26 mouse cellular contexts compared by ENCODE assay signal in the genomic region with DNA sequence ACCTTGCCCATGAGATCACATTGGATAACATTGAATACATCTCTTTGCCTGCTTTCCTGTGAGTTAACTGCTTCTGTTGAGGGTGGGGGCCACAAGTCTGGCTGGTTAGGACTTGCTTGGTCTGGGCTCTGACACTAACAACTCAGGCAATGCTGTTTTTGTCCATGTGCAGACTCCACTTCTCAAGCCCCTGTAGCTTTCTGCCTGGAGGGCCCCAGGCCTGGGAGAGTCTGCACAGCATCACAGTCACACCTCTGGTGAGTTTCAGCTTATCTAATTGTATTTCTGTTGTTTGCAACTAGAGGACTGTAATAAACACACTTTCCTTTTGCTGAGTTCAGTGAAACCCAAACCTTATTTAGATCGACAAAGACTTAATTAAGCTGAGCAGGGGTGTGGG. TPM values are rescaled to one million over a fixed set of nuclear protein-coding genes. Genes with fewer than 3 reads are reported as not detected.
DNase-seq lines count a peak whose midpoint lies in the region; ATAC-seq and TF ChIP-seq lines count a peak whose summit lies in the region.
"Had no signal": no experiment of that assay in that cellular context is flagged by ENCODE, and none has a peak within 500 bp of the region (broad histone marks: within the 10 kb centered on the region; RNA-seq: fewer than 3 reads in every experiment).

No protein-coding gene starts in this region.

- no peak for TF ChIP-seq CTCF in heart, postnatal 0 days (IDR thresholded peaks at IDR 0.05; ENCODE audit: low read depth)

- H3K27ac ChIP-seq in heart, embryonic 11.5 days (ENCODE audit: low read depth, low read length) = peak overlapping the region; percentile 35; the same call in 1 of the 2 replicates
- H3K27ac ChIP-seq in heart, embryonic 14.5 days (replicated peaks in 1 of 2; ENCODE audit: control insufficient read depth in 1 of 2, insufficient read depth in 1 of 2, low read depth in 2 of 2, low read length in 2 of 2) = peak overlapping the region; percentile 58 to 66
- no peak overlapping the region for H3K27ac ChIP-seq in heart, postnatal 0 days (ENCODE audit: low read depth)
- H3K27ac ChIP-seq: embryonic facial prominence, embryonic 12.5 days; embryonic facial prominence, embryonic 15.5 days; hindbrain, embryonic 10.5 days; hindbrain, embryonic 13.5 days; intestine, embryonic 15.5 days; kidney, embryonic 15.5 days had no signal

- intact Hi-C loops in heart, postnatal 10 days (cut with DNase I) = no loop called here

- H3K4me3 ChIP-seq in heart, embryonic 11.5 days (ENCODE audit: low read depth, low read length) = no peak overlapping the region
- no peak overlapping the region for H3K4me3 ChIP-seq in heart, embryonic 14.5 days (ENCODE audit: control insufficient read depth in 1 of 2, insufficient read depth in 1 of 2, low read depth in 1 of 2, low read length in 2 of 2)
- no peak overlapping the region for H3K4me3 ChIP-seq in heart, postnatal 0 days (ENCODE audit: low read depth, low read length)
- H3K4me3 ChIP-seq: embryonic facial prominence, embryonic 12.5 days; embryonic facial prominence, embryonic 15.5 days; hindbrain, embryonic 10.5 days; hindbrain, embryonic 13.5 days; intestine, embryonic 15.5 days; kidney, embryonic 15.5 days had no signal

- H3K36me3 ChIP-seq in heart, embryonic 11.5 days (ENCODE audit: control insufficient read depth, insufficient read depth, low read length) = no peaks in the 10 kb centered on the region
- H3K36me3 ChIP-seq in heart, embryonic 14.5 days (ENCODE audit: control insufficient read depth, insufficient read depth, low read length) = no peaks in the 10 kb centered on the region
- no peaks in the 10 kb centered on the region for H3K36me3 ChIP-seq in heart, postnatal 0 days (replicated peaks; ENCODE audit: control insufficient read depth, insufficient read depth, low read length)
- H3K36me3 ChIP-seq: embryonic facial prominence, embryonic 12.5 days; embryonic facial prominence, embryonic 15.5 days; hindbrain, embryonic 10.5 days; hindbrain, embryonic 13.5 days; intestine, embryonic 15.5 days; kidney, embryonic 15.5 days had no signal

- peak; percentile 55; the same call in 1 of the 2 replicates for ATAC-seq in heart, embryonic 11.5 days (replicated peaks; ENCODE audit: insufficient number of reproducible peaks, low FRiP score, low TSS enrichment)
- ATAC-seq in heart, embryonic 14.5 days (ENCODE audit: insufficient number of reproducible peaks, insufficient read depth, low FRiP score, low read depth) = no peak
- 0 out of 2 replicates have a peak, but pooled peaks have one; percentile 24 for ATAC-seq in heart, postnatal 0 days (ENCODE audit: insufficient read depth, low read depth)
- ATAC-seq: CD4-positive, CD25-positive, alpha-beta regulatory T cell, adult 4 months; forebrain, embryonic 14.5 days; forebrain, postnatal 0 days; hindbrain, embryonic 16.5 days; intestine, embryonic 15.5 days had no signal

- no peak overlapping the region for H3K4me2 ChIP-seq in heart, embryonic 11.5 days
- no peak overlapping the region for H3K4me2 ChIP-seq in heart, embryonic 14.5 days (ENCODE audit: low read length)
- no peak overlapping the region for H3K4me2 ChIP-seq in heart, postnatal 0 days (ENCODE audit: low read depth, low read length)
- H3K4me2 ChIP-seq: embryonic facial prominence, embryonic 12.5 days; embryonic facial prominence, embryonic 15.5 days; hindbrain, embryonic 13.5 days; intestine, embryonic 15.5 days; kidney, embryonic 15.5 days had no signal

- no peak for TF ChIP-seq EP300 in heart, postnatal 0 days (IDR thresholded peaks at IDR 0.05; ENCODE audit: low read depth)

- H3K9ac ChIP-seq in heart, embryonic 11.5 days (ENCODE audit: low read depth, low read length) = no peak overlapping the region
- no peak overlapping the region for H3K9ac ChIP-seq in heart, embryonic 14.5 days (ENCODE audit: low read length)
- no peak overlapping the region for H3K9ac ChIP-seq in heart, postnatal 0 days (replicated peaks; ENCODE audit: low read depth, low read length)
- H3K9ac ChIP-seq: embryonic facial prominence, embryonic 12.5 days; embryonic facial prominence, embryonic 15.5 days; forebrain, postnatal 0 days; hindbrain, embryonic 13.5 days; intestine, embryonic 15.5 days; kidney, embryonic 15.5 days had no signal

- no peaks in the 10 kb centered on the region for H3K9me3 ChIP-seq in heart, embryonic 11.5 days (replicated peaks; ENCODE audit: control insufficient read depth, low read length)
- no peaks in the 10 kb centered on the region for H3K9me3 ChIP-seq in heart, embryonic 14.5 days (ENCODE audit: control insufficient read depth, low read length)
- no peaks in the 10 kb centered on the region for H3K9me3 ChIP-seq in heart, postnatal 0 days (replicated peaks; ENCODE audit: control insufficient read depth, low read length)
- H3K9me3 ChIP-seq: embryonic facial prominence, embryonic 12.5 days; embryonic facial prominence, embryonic 15.5 days; hindbrain, embryonic 10.5 days; hindbrain, embryonic 13.5 days; intestine, embryonic 15.5 days; kidney, embryonic 15.5 days had no signal

- WGBS in heart, embryonic 11.5 days (ENCODE audit: insufficient replicate concordance) = 17% methylated on average over 1 of the region's 1 CpGs
- WGBS in heart, embryonic 14.5 days = 8% methylated on average over 1 of the region's 1 CpGs
- WGBS in heart, postnatal 0 days = 10% methylated on average over 1 of the region's 1 CpGs

- DNase-seq in heart, postnatal 10 days = no peak
- no peak for DNase-seq in heart, postnatal 4 days
- no peak for DNase-seq in heart, postnatal 0 days (ENCODE audit: low spot score)
- no peak for DNase-seq in heart, adult 9 months (ENCODE audit: low spot score in 2 of 2)
- DNase-seq in spleen, adult 18-20 months = no peak
- DNase-seq: adrenal gland, adult 2 months; adrenal gland, postnatal 14 days; cerebellum, adult 11 months; cerebellum, adult 2 months; cerebellum, adult 9-11 months; cerebellum, postnatal 25 days; forebrain, postnatal 0 days; gastrocnemius, postnatal 25 days; kidney, adult 11 months; kidney, adult 8-10 months had no signal

- H3K27me3 ChIP-seq in heart, embryonic 11.5 days (ENCODE audit: control insufficient read depth, insufficient read depth, low read length) = no peaks in the 10 kb centered on the region
- no peaks in the 10 kb centered on the region for H3K27me3 ChIP-seq in heart, embryonic 14.5 days (ENCODE audit: control insufficient read depth, insufficient read depth, low read length)
- H3K27me3 ChIP-seq in heart, postnatal 0 days (ENCODE audit: control insufficient read depth, insufficient read depth, low read length) = no peaks in the 10 kb centered on the region
- H3K27me3 ChIP-seq: embryonic facial prominence, embryonic 12.5 days; embryonic facial prominence, embryonic 15.5 days; hindbrain, embryonic 13.5 days; intestine, embryonic 15.5 days; kidney, embryonic 15.5 days had no signal

- H3K4me1 ChIP-seq in heart, embryonic 11.5 days (ENCODE audit: control insufficient read depth, insufficient read depth, low read length) = peaks cover 6% of the 10 kb centered on the region
- peaks cover 11 to 30% of the 10 kb centered on the region in 2 experiments for H3K4me1 ChIP-seq in heart, embryonic 14.5 days (ENCODE audit: control insufficient read depth in 2 of 2, insufficient read depth in 2 of 2, low read length in 2 of 2)
- no peaks in the 10 kb centered on the region for H3K4me1 ChIP-seq in heart, postnatal 0 days (ENCODE audit: control insufficient read depth, insufficient read depth)
- H3K4me1 ChIP-seq: embryonic facial prominence, embryonic 15.5 days; hindbrain, embryonic 10.5 days; hindbrain, embryonic 13.5 days had no signal

RNA-seq across cellular contexts. Expression of a gene that starts 38.9 kb away (rescaled TPM):
- 84.7 and 102 TPM in 2 replicates for polyA plus RNA-seq in heart, embryonic 11.5 days (2014; fragmentation: Nextera tagmentation; extraction: Ambion mirVana)
- total RNA-seq in heart, postnatal 10 days (2021) = 10 to 100 TPM; 68.6 to 69.2 TPM
- 93.3 and 94.4 TPM in 2 replicates for polyA plus RNA-seq in heart, embryonic 14.5 days (2014; fragmentation: Nextera tagmentation; extraction: Ambion mirVana)
- total RNA-seq in heart, postnatal 4 days (2021) = 10 to 100 TPM; 80.9 to 84.0 TPM
- total RNA-seq in heart, postnatal 0 days (2014; rRNA removed; ENCODE audit: low replicate concordance) = 64.2 and 67.1 TPM in 2 replicates
- polyA plus RNA-seq in heart, postnatal 0 days (2015; fragmentation: Nextera tagmentation; extraction: Ambion mirVana) = 33.9 and 34.4 TPM in 2 replicates
